Mouse (Mus musculus) MEL (cell line): Measurements from ENCODE around the gene Cyb5b. TPM values are rescaled to one million over a fixed set of nuclear protein-coding genes. Genes with fewer than 3 reads are reported as not detected.
A peak's percentile ranks its signal among the peaks of the same experiment; 100 is the strongest.

Source experiments
- DNase-seq: peaks from one replicate; pipeline ENCODE4 v3.0.0; 2011; ENCODE audit warnings: low read depth, low spot score
- H3K27ac ChIP-seq: 2 replicates; pipeline ENCODE4 v1.5.1; 2012; ENCODE audit warnings: low read depth, mild to moderate bottlenecking, control low read depth, low read length, moderate library complexity; ENCODE audit not compliant: control insufficient read depth
- H3K27me3 ChIP-seq, 2 experiments: fragments of 150-350 bp in 1 of 2; sonication (generic) in 1 of 2; 2 replicates each; pipeline ENCODE4 v1.6.1; 2012; ENCODE audit warnings: low read length in 2 of 2, mild to moderate bottlenecking in 2 of 2, improper control_type of control experiment in 1 of 2, moderate library complexity in 1 of 2; ENCODE audit not compliant: insufficient read depth in 2 of 2, control insufficient read depth in 1 of 2
- H3K36me3 ChIP-seq, 2 experiments: 2 replicates each; pipeline ENCODE4 v1.6.1; 2012 to 2014; ENCODE audit warnings: low read length in 2 of 2, improper control_type of control experiment in 1 of 2, inconsistent platforms in 1 of 2, mild to moderate bottlenecking in 1 of 2; ENCODE audit not compliant: insufficient read depth in 2 of 2, control insufficient read depth in 1 of 2
- H3K4me1 ChIP-seq, 2 experiments: fragments of 150-350 bp in 1 of 2; sonication (generic) in 1 of 2; 2 replicates each; pipeline ENCODE4 v1.6.1; 2012; ENCODE audit warnings: low read length in 2 of 2, improper control_type of control experiment in 1 of 2, mild to moderate bottlenecking in 1 of 2; ENCODE audit not compliant: insufficient read depth in 2 of 2, control insufficient read depth in 1 of 2
- H3K4me3 ChIP-seq, 2 experiments: fragments of 150-350 bp in 1 of 2; sonication (generic) in 1 of 2; 2 replicates each; pipeline ENCODE4 v1.5.1; 2012; ENCODE audit warnings: low read depth in 2 of 2, low read length in 2 of 2, mild to moderate bottlenecking in 2 of 2, moderate library complexity in 2 of 2, control low read depth in 1 of 2, improper control_type of control experiment in 1 of 2; ENCODE audit not compliant: control insufficient read depth in 1 of 2, insufficient read depth in 1 of 2
- H3K79me2 ChIP-seq: 2 replicates; pipeline ENCODE4 v1.6.1; 2012; ENCODE audit warnings: mild to moderate bottlenecking, low read length, moderate library complexity; ENCODE audit not compliant: control insufficient read depth, poor library complexity, insufficient read depth
- H3K9ac ChIP-seq: 2 replicates; pipeline ENCODE4 v1.6.1; 2012; ENCODE audit warnings: low read depth, mild to moderate bottlenecking, control low read depth, low read length, moderate library complexity; ENCODE audit not compliant: control insufficient read depth, poor library complexity, severe bottlenecking
- H3K9me3 ChIP-seq: fragments of 150-350 bp; sonication (generic); replicated peaks from 2 replicates; pipeline ENCODE4 v1.6.1; 2012; ENCODE audit warnings: mild to moderate bottlenecking, low read length, improper control_type of control experiment, moderate library complexity; ENCODE audit not compliant: insufficient read depth
- CHD1 ChIP-seq: IDR thresholded peaks from 2 replicates; pipeline ENCODE4 v1.6.1; 2012; ENCODE audit warnings: low read depth, mild to moderate bottlenecking, inconsistent platforms, low read length, improper control_type of control experiment
- CTCF ChIP-seq, 3 experiments: IDR thresholded peaks in 2 of 3; conservative IDR thresholded peaks in 1 of 3; 2 replicates each; pipeline ENCODE4 v1.5.1; 2011 to 2012; ENCODE audit warnings: low read length in 3 of 3, low read depth in 2 of 3, mild to moderate bottlenecking in 2 of 3, improper control_type of control experiment in 1 of 3, inconsistent platforms in 1 of 3, mixed read lengths in 1 of 3, moderate library complexity in 1 of 3; ENCODE audit not compliant: control insufficient read depth in 1 of 3, insufficient read depth in 1 of 3, poor library complexity in 1 of 3, severe bottlenecking in 1 of 3
- EP300 ChIP-seq, 2 experiments: IDR thresholded peaks; 2 replicates each; pipeline ENCODE4 v1.6.1; 2011; ENCODE audit warnings: improper control_type of control experiment in 2 of 2, low read length in 2 of 2, low read depth in 1 of 2, mild to moderate bottlenecking in 1 of 2
- GABPA ChIP-seq: IDR thresholded peaks from 2 replicates; pipeline ENCODE4 v1.6.1; 2012; ENCODE audit warnings: low read depth, mild to moderate bottlenecking, inconsistent platforms, low read length, improper control_type of control experiment, moderate library complexity
- GATA1 ChIP-seq: IDR thresholded peaks from 2 replicates; pipeline ENCODE4 v1.6.1; 2011; ENCODE audit warnings: low read depth, low read length, improper control_type of control experiment
- JUND ChIP-seq: IDR thresholded peaks from 2 replicates; pipeline ENCODE4 v1.6.1; 2011; ENCODE audit warnings: low read depth, mild to moderate bottlenecking, improper control_type of control experiment, low read length
- MAZ ChIP-seq: IDR thresholded peaks from 2 replicates; pipeline ENCODE4 v1.6.1; 2012; ENCODE audit warnings: low read depth, mild to moderate bottlenecking, inconsistent platforms, low read length, improper control_type of control experiment
- MEF2A ChIP-seq: IDR thresholded peaks from 2 replicates; pipeline ENCODE4 v1.6.1; 2014; ENCODE audit warnings: low read depth, mild to moderate bottlenecking, inconsistent platforms, low read length, improper control_type of control experiment; ENCODE audit not compliant: poor library complexity, insufficient replicate concordance, severe bottlenecking; ENCODE audit errors: extremely low read depth
- MXI1 ChIP-seq: IDR thresholded peaks from 2 replicates; pipeline ENCODE4 v1.6.1; 2011; ENCODE audit warnings: mild to moderate bottlenecking, low read depth, low read length, improper control_type of control experiment
- MYC ChIP-seq: IDR thresholded peaks from 2 replicates; pipeline ENCODE4 v1.6.1; 2011; ENCODE audit warnings: low read depth, mild to moderate bottlenecking, low read length, improper control_type of control experiment, moderate library complexity
- NELFE ChIP-seq: IDR thresholded peaks from 2 replicates; pipeline ENCODE4 v1.6.1; 2011; ENCODE audit warnings: low read depth, low read length, improper control_type of control experiment
- POLR2AphosphoS2 ChIP-seq: IDR thresholded peaks from 2 replicates; pipeline ENCODE4 v1.6.1; 2011; ENCODE audit warnings: low read length, improper control_type of control experiment
- POLR2AphosphoS5 ChIP-seq: IDR thresholded peaks from 2 replicates; pipeline ENCODE4 v1.6.1; 2012; ENCODE audit warnings: low read depth, borderline replicate concordance, mild to moderate bottlenecking, inconsistent platforms, low read length, moderate library complexity, mixed read lengths
- SIN3A ChIP-seq: IDR thresholded peaks from 2 replicates; pipeline ENCODE4 v1.6.1; 2012; ENCODE audit warnings: low read length, improper control_type of control experiment, inconsistent platforms
- SMC3 ChIP-seq: IDR thresholded peaks from 2 replicates; pipeline ENCODE4 v1.6.1; 2011; ENCODE audit warnings: low read depth, low read length, improper control_type of control experiment
- USF1 ChIP-seq: IDR thresholded peaks from 2 replicates; pipeline ENCODE4 v1.6.1; 2014; ENCODE audit warnings: low read depth, mild to moderate bottlenecking, inconsistent platforms, low read length, improper control_type of control experiment, moderate library complexity
- USF2 ChIP-seq, 2 experiments: IDR thresholded peaks; 2 replicates each; pipeline ENCODE4 v1.6.1; 2011 to 2012; ENCODE audit warnings: improper control_type of control experiment in 2 of 2, low read length in 2 of 2, borderline replicate concordance in 1 of 2, inconsistent platforms in 1 of 2, low read depth in 1 of 2, mild to moderate bottlenecking in 1 of 2; ENCODE audit not compliant: insufficient read depth in 1 of 2
- polyA plus RNA-seq, 2 experiments: library from polyadenylated mRNA; stranded (reverse) in 1 of 2; unstranded in 1 of 2; fragments of >175 nt in 1 of 2; fragments of >200 nt in 1 of 2; gene quantifications; 2 replicates each; pipeline versions ENCODE4 v1.2.1 to v1.2.4; 2012; ENCODE audit warnings: low replicate concordance in 2 of 2, low read depth in 1 of 2; ENCODE audit not compliant: insufficient read length in 2 of 2, insufficient read depth in 1 of 2, missing spikeins in 1 of 2
- total RNA-seq: library from RNA; depleted of rRNA; stranded (reverse); fragments of 300-350 nt; gene quantifications from 2 replicates; pipeline ENCODE4 v1.2.3, GENCODE M21; 2012

The Cyb5b gene
- total and polyA plus RNA-seq, 3 experiments, result 67.9 to 79.1 (median 69.4) TPM

- peak; percentile 35 for DNase-seq
- H3K4me1 ChIP-seq, result peaks cover 0 to 4% of the 10 kb centered on the region in 2 experiments; a peak in 1 of 4 replicates
- peak; percentile 47; the same call in 1 of the 2 replicates for TF ChIP-seq GATA1
- no peak for TF ChIP-seq EP300 (IDR thresholded peaks at IDR 0.05; ENCODE audit: low read depth in 1 of 2, low read length in 2 of 2)
- TF ChIP-seq CTCF (IDR thresholded peaks at IDR 0.05 in 2 of 3, conservative IDR thresholded peaks at IDR 0.05 in 1 of 3; ENCODE audit: control insufficient read depth in 1 of 3, insufficient read depth in 1 of 3, low read depth in 2 of 3, low read length in 3 of 3, poor library complexity in 1 of 3, severe bottlenecking in 1 of 3), result no peak
- TF ChIP-seq MEF2A, result no peak
- TF ChIP-seq GABPA, result no peak
- no peak for TF ChIP-seq MXI1
- no peak for TF ChIP-seq CHD1
- H3K27ac ChIP-seq, result no peak overlapping the region
- H3K79me2 ChIP-seq, result no peaks in the 10 kb centered on the region
- no peak overlapping the region for H3K4me3 ChIP-seq
- no peaks in the 10 kb centered on the region; a peak in 1 of 4 replicates for H3K36me3 ChIP-seq
- H3K9ac ChIP-seq, result no peak overlapping the region
- no peaks in the 10 kb centered on the region for H3K27me3 ChIP-seq
- no peaks in the 10 kb centered on the region for H3K9me3 ChIP-seq
Measured at GRCm38 (mm10) chr8:107193331-107193730, 42.9 kb downstream of the Cyb5b start.

- no peak overlapping the region for H3K27ac ChIP-seq
- TF ChIP-seq USF2 (IDR thresholded peaks at IDR 0.05; ENCODE audit: borderline replicate concordance in 1 of 2, insufficient read depth in 1 of 2, low read depth in 1 of 2, low read length in 2 of 2), result no peak
- TF ChIP-seq POLR2AphosphoS2, result no peak
- H3K4me1 ChIP-seq, result peaks cover 0 to 4% of the 10 kb centered on the region in 2 experiments; a peak in 2 of 4 replicates
- DNase-seq, result no peak
- H3K9ac ChIP-seq, result no peak overlapping the region
- no peaks in the 10 kb centered on the region for H3K9me3 ChIP-seq
- H3K27me3 ChIP-seq, result no peaks in the 10 kb centered on the region
- H3K36me3 ChIP-seq, result no peaks in the 10 kb centered on the region; a peak in 1 of 4 replicates
- no peak overlapping the region for H3K4me3 ChIP-seq
- H3K79me2 ChIP-seq, result no peaks in the 10 kb centered on the region
Measured at GRCm38 (mm10) chr8:107194786-107195451, 44.5 kb downstream of the Cyb5b start.

GRCm38 (mm10) chr8:107197901-107198826 is 47.7 kb downstream of the Cyb5b start:
- peaks cover 0 to 4% of the 10 kb centered on the region in 2 experiments; a peak in 2 of 4 replicates for H3K4me1 ChIP-seq
- no peaks in the 10 kb centered on the region; a peak in 1 of 4 replicates for H3K36me3 ChIP-seq
- no peak for TF ChIP-seq SMC3
- no peak for TF ChIP-seq MYC
- TF ChIP-seq POLR2AphosphoS2, result no peak
- no peak for TF ChIP-seq USF1
- TF ChIP-seq CHD1, result no peak
- TF ChIP-seq NELFE, result no peak
- TF ChIP-seq MAZ, result no peak
- no peak for TF ChIP-seq POLR2AphosphoS5
- no peak for TF ChIP-seq SIN3A
- TF ChIP-seq JUND, result no peak
- no peaks in the 10 kb centered on the region for H3K9me3 ChIP-seq
- no peak overlapping the region for H3K27ac ChIP-seq
- no peak overlapping the region for H3K9ac ChIP-seq
- no peak overlapping the region for H3K4me3 ChIP-seq
- no peaks in the 10 kb centered on the region for H3K27me3 ChIP-seq
- no peak for DNase-seq
- H3K79me2 ChIP-seq, result no peaks in the 10 kb centered on the region
